Mouse (Mus musculus): ENCODE results near the gene Eftud2. TPM values are rescaled to one million over a fixed set of nuclear protein-coding genes. Genes with fewer than 3 reads are reported as not detected.

Gene Eftud2
- 68.8 and 102 TPM in 2 replicates for polyA plus RNA-seq (2012; rRNA removed; ENCODE audit: low replicate concordance)

DNA sequence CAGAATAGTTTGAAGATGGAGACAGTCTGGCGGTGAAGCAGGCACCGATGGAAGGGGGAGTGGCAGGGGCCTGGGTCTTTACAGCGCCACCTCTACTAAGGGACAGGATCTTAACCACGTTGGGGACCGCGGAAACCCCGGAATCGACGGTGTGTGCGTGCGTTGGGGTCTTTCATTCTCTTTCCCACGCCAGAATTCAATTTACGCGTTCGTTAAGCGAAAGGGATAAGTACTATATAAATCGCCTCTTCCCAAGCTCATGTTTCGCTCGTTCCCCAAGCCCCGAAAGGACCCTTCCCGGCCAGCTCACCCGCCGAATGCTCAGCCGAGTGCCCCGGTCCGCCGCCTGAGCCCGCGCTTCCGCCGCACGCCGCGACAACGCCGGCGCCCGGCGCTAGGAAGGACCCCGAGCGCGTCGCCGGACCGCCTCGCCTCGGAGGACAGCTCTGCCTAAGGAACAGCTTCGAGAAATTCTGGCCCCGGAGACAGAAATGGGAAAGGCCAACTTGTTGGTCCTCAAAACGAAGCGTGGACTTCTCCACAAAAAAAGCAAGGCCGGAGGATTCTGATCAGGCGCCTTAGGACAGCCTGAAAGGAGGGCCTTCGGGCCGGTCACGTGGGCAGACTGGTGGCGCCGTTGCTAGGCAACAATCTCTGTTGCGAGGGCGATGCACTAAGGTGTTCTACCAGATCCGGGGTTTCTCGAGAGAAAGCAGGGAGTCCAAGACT, at the start of gene Eftud2, which contains the start of gene Ccdc103:
Eftud2 (minus strand) TSS at position 401 of the 729 bp plus-strand sequence.
Ccdc103 (plus strand) TSS at position 620 of the 729 bp plus-strand sequence.

DNA sequence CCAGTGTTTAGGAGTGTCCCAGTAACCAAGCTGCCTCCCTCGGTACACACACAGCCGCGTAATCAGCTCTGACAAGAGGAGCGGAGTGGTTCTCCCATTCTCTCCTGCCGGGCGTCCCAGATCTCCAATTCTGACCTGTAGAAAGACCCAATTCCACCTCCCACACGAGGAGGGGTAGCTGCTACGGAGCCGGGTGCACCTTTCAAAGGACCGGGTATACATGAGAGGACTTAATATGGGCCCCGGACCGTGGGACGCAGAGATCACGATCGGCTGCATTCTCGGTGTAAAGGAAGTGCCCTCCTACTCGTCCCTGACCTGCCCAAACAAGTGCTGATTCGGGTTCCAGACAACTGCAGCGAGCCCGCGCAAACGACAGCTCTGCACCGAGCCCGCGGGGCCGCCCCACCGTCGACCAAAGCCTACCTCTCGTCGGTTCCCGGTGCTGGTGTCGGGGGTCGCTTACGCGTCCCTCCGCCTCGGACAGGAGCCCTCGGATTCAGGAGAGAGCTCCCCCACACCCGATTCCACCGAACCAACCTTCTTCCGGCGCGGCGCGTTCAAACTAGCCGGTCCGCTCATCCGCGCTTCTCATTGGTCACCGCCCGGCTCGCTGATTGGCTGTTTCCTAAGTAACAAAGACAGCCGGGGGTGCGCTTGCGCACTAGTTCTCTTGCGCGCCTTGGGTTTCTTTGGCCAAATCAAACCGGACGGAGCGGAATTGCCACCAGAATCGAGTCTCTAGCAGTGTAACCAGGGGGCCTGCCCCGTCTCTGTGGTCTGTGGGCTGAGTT, 44.0 kb upstream of the Eftud2 start, which contains the start of gene Kif18b:
Kif18b (minus strand) TSS at position 568 of the 794 bp plus-strand sequence.

DNA sequence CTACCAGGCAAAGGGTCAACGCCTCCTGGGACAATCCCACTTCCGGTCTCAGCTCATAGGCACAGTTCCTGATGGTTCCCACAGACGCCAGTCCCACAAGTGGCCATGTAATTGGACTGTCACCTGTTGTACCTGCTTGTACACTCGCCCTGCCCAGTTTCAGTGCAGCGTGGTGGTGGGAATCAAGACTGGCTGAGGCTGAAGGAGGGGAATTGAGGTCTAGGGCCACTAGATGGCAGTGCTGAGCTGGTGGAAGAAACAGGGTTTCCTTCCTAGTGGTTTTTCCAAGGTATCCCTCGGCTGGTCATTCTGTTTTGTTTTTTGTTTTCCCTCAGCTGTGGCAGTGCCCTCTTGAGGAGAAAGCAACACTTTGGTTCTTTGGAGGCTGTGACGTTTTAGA, 20.0 kb upstream of the Eftud2 start, which contains the start of gene Gfap:
Gfap (minus strand) TSS at position 150 of the 400 bp plus-strand sequence.

GRCm38 (mm10) chr11:102884616-102885219, 3.9 kb upstream of the Eftud2 start, which contains the start of gene Fam187a:
Gene Fam187a, plus strand, starts transcription at chr11:102885169.

GRCm38 (mm10) chr11:102835549-102835948, 45.2 kb downstream of the Eftud2 start, which contains the start of gene Higd1b:
Gene Higd1b, plus strand, starts transcription at chr11:102835849.

DNA sequence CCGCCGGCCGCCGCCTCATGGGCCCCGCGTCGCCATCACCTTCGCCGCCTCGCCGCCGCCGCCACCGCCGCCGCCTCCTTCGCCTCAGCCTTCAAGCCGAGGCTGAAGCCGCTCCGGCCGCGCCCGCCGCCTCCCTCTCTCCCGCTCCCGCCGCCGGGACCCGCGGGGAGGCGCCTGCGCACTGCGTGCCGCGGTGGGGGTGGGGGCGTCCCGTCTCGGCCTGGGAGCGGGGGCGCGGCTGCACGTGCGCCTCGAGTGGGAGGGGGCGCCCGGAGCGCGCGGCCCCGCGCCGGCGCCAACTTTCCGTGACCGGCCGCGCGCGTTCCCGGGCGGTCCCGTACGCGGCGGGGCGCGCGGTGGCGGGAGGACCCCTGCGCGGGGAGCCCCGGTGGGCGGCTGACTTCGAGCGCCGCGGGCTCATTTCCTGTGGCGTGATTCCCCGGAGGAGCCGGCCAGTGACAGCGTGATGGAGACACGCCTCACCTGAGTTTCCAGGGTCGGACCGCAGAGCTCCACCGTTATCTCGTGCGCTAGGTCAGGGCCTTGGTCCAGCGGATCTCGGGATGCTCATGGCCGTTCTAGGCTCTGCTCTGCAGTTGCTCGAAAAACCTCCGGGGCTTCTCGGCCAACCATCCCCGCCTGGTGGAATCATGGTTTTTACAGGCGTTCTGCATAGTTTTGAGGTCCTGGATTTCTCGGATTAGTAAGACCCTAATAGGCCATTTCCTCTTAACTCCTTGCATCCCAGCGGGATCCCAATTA, 61.6 kb downstream of the Eftud2 start, which contains the start of gene Gjc1:
Gjc1 (minus strand) TSS at position 680 of the 762 bp plus-strand sequence.

Other genes starting within 250 kb of the Eftud2 start
- gene Meioc, start 217.3 kb downstream of the Eftud2 start, polyA plus RNA-seq (2012; rRNA removed; ENCODE audit: low replicate concordance), result not detected in 2 replicates
- 9.4 and 9.5 TPM in 2 replicates for gene Ccdc43, start 183.2 kb downstream of the Eftud2 start, polyA plus RNA-seq (2012; rRNA removed; ENCODE audit: low replicate concordance)
- 4.0 and 13.2 TPM in 2 replicates for gene Adam11, start 119.5 kb downstream of the Eftud2 start, polyA plus RNA-seq (2012; rRNA removed; ENCODE audit: low replicate concordance)
- 26.2 and 29.0 TPM in 2 replicates for gene Gjc1, start 61.3 kb downstream of the Eftud2 start, polyA plus RNA-seq (2012; rRNA removed; ENCODE audit: low replicate concordance)
- gene Higd1b, start 45.1 kb downstream of the Eftud2 start, polyA plus RNA-seq (2012; rRNA removed; ENCODE audit: low replicate concordance), result 18.1 and 21.9 TPM in 2 replicates
- 0.10 and 0.22 TPM in 2 replicates for gene Ccdc103, start 219 bp upstream of the Eftud2 start, polyA plus RNA-seq (2012; rRNA removed; ENCODE audit: low replicate concordance)
- gene Fam187a, start 4.2 kb upstream of the Eftud2 start, polyA plus RNA-seq (2012; rRNA removed; ENCODE audit: low replicate concordance), result not detected in 2 replicates
- 0.06 and 2.0 TPM in 2 replicates for gene Gfap, start 19.9 kb upstream of the Eftud2 start, polyA plus RNA-seq (2012; rRNA removed; ENCODE audit: low replicate concordance)
- gene Kif18b, start 44.1 kb upstream of the Eftud2 start, polyA plus RNA-seq (2012; rRNA removed; ENCODE audit: low replicate concordance), result 0.70 and 5.4 TPM in 2 replicates
- 1.4 TPM in 1 of 2 replicates, not detected in the other for gene C1ql1, start 65.7 kb upstream of the Eftud2 start, polyA plus RNA-seq (2012; rRNA removed; ENCODE audit: low replicate concordance)
- gene Nmt1, start 147.2 kb upstream of the Eftud2 start, polyA plus RNA-seq (2012; rRNA removed; ENCODE audit: low replicate concordance), result 62.6 and 79.6 TPM in 2 replicates
- gene Dcakd, start 147.3 kb upstream of the Eftud2 start, polyA plus RNA-seq (2012; rRNA removed; ENCODE audit: low replicate concordance), result 73.9 and 113 TPM in 2 replicates
- gene Plcd3, start 220.7 kb upstream of the Eftud2 start, polyA plus RNA-seq (2012; rRNA removed; ENCODE audit: low replicate concordance), result 17.3 and 39.0 TPM in 2 replicates
- gene Acbd4, start 220.7 kb upstream of the Eftud2 start, polyA plus RNA-seq (2012; rRNA removed; ENCODE audit: low replicate concordance), result 112 and 241 TPM in 2 replicates
- gene Hexim1, start 235.2 kb upstream of the Eftud2 start, polyA plus RNA-seq (2012; rRNA removed; ENCODE audit: low replicate concordance), result 19.2 and 30.7 TPM in 2 replicates